ENCODE assay signal across 9 mouse cellular contexts in genomic region chr7:100993166-100993565, GRCm38 (mm10). TPM values are rescaled to one million over a fixed set of nuclear protein-coding genes. Genes with fewer than 3 reads are reported as not detected.
A peak's percentile ranks its signal among the peaks of the same experiment; 100 is the strongest.
DNase-seq lines count a peak whose midpoint lies in the region.
"Had no signal": no experiment of that assay in that cellular context is flagged by ENCODE, and none has a peak within 500 bp of the region (broad histone marks: within the 10 kb centered on the region; RNA-seq: fewer than 3 reads in every experiment).

No protein-coding gene starts in this region.

- DNase-seq in kidney, postnatal 14 days = peak; percentile 54
- DNase-seq in kidney, adult 11 months = no peak
- peak; percentile 83 for DNase-seq in gastrocnemius, postnatal 25 days
- peak; percentile 84 for DNase-seq in heart, postnatal 25 days (ENCODE audit: low spot score)
- DNase-seq in skeletal muscle tissue, adult 2 months (ENCODE audit: low read depth, low spot score) = peak; percentile 78
- no peak for DNase-seq in cerebellum, adult 18-20 months
- no peak for DNase-seq in layer of hippocampus, adult 18-20 months (ENCODE audit: low spot score in 2 of 2)
- DNase-seq: thymus, postnatal 25 days had no signal

- intact Hi-C loops in heart, postnatal 25 days (cut with DNase I) = no loop called here

RNA-seq across cellular contexts. Expression of gene P2ry6, which starts 18.7 kb away (rescaled TPM):
- 1 to 10 TPM; 1.4 to 1.9 TPM for total RNA-seq in gastrocnemius, postnatal 25 days (2021)
- total RNA-seq in heart, postnatal 25 days (2021) = 1 to 10 TPM; 4.4 TPM
- 1 to 10 TPM; 2.9 to 3.9 TPM for total RNA-seq in layer of hippocampus, adult 18-20 months (2021)
- total RNA-seq: common myeloid progenitor, adult 5-6 weeks had no signal

RNA-seq across cellular contexts. Expression of gene P2ry2, which starts 19.5 kb away (rescaled TPM):
- total RNA-seq in gastrocnemius, postnatal 25 days (2021) = 10 to 100 TPM; 34.3 to 43.7 TPM
- 10 to 100 TPM; 17.3 to 26.1 TPM for total RNA-seq in heart, postnatal 25 days (2021)
- total RNA-seq in layer of hippocampus, adult 18-20 months (2021) = 1 to 10 TPM in 1 of 2 experiments, under 1 TPM in 1; 0.62 to 1.3 TPM

Comparison
In these comparisons a context has a peak if more than half of its experiments do, and no peak if none do; other contexts are left out.
1. DNase-seq: peak in kidney, postnatal 14 days (single experiment), gastrocnemius, postnatal 25 days (single experiment), heart, postnatal 25 days (single experiment) and skeletal muscle tissue, adult 2 months (single experiment); none in kidney, adult 11 months (single experiment), cerebellum, adult 18-20 months (0 of 2) and layer of hippocampus, adult 18-20 months (0 of 2).
2. RNA of gene P2ry2, which starts 19.5 kb away (total RNA-seq): 34.3 to 43.7 TPM in gastrocnemius, postnatal 25 days and 17.3 to 26.1 TPM in heart, postnatal 25 days; 0.62 to 1.3 TPM in layer of hippocampus, adult 18-20 months; every median in the first group is over 4 times any median in the second.